In genomic region chr1:57477725-57478124, GRCm38 (mm10) we compare ENCODE assay signal across 27 mouse cellular contexts.
A peak's percentile ranks its signal among the peaks of the same experiment; 100 is the strongest.
DNase-seq lines count a peak whose midpoint lies in the region; ATAC-seq and TF ChIP-seq lines count a peak whose summit lies in the region.
"Had no signal": no experiment of that assay in that cellular context is flagged by ENCODE, and none has a peak within 500 bp of the region (broad histone marks: within the 10 kb centered on the region; RNA-seq: fewer than 3 reads in every experiment).

No protein-coding gene starts in this region.

- no peaks in the 10 kb centered on the region for H3K9me3 ChIP-seq in embryonic facial prominence, embryonic 13.5 days
- H3K9me3 ChIP-seq in limb, embryonic 11.5 days (ENCODE audit: control insufficient read depth, low read length) = no peaks in the 10 kb centered on the region
- no peaks in the 10 kb centered on the region for H3K9me3 ChIP-seq in hindbrain, embryonic 13.5 days
- no peaks in the 10 kb centered on the region for H3K9me3 ChIP-seq in forebrain, postnatal 0 days (ENCODE audit: low read length)
- H3K9me3 ChIP-seq: forebrain, embryonic 12.5 days; hindbrain, embryonic 10.5 days; kidney, embryonic 15.5 days; neural tube, embryonic 12.5 days had no signal

- no peak overlapping the region for H3K9ac ChIP-seq in embryonic facial prominence, embryonic 13.5 days
- no peak overlapping the region for H3K9ac ChIP-seq in limb, embryonic 11.5 days (ENCODE audit: low read length)
- H3K9ac ChIP-seq in hindbrain, embryonic 13.5 days = no peak overlapping the region
- no peak overlapping the region for H3K9ac ChIP-seq in forebrain, postnatal 0 days
- H3K9ac ChIP-seq: forebrain, embryonic 12.5 days; kidney, embryonic 15.5 days; liver, embryonic 14.5 days; lung, embryonic 14.5 days; neural tube, embryonic 12.5 days had no signal

- no peaks in the 10 kb centered on the region for H3K27me3 ChIP-seq in embryonic facial prominence, embryonic 13.5 days
- no peaks in the 10 kb centered on the region for H3K27me3 ChIP-seq in limb, embryonic 11.5 days (ENCODE audit: control insufficient read depth, insufficient read depth, low read length)
- no peaks in the 10 kb centered on the region for H3K27me3 ChIP-seq in hindbrain, embryonic 13.5 days
- H3K27me3 ChIP-seq in forebrain, postnatal 0 days (ENCODE audit: insufficient read depth, low read length) = no peaks in the 10 kb centered on the region
- H3K27me3 ChIP-seq: forebrain, embryonic 12.5 days; kidney, embryonic 15.5 days; neural tube, embryonic 12.5 days had no signal

- no peak overlapping the region for H3K4me3 ChIP-seq in embryonic facial prominence, embryonic 13.5 days
- H3K4me3 ChIP-seq in limb, embryonic 11.5 days (ENCODE audit: low read depth, low read length) = no peak overlapping the region
- no peak overlapping the region for H3K4me3 ChIP-seq in hindbrain, embryonic 13.5 days
- no peak overlapping the region for H3K4me3 ChIP-seq in forebrain, postnatal 0 days (ENCODE audit: low read depth, low read length)
- H3K4me3 ChIP-seq: erythroblast, embryonic 14.5 days; forebrain, embryonic 12.5 days; hindbrain, embryonic 10.5 days; kidney, embryonic 15.5 days; left cerebral cortex, adult 2 months; neural tube, embryonic 12.5 days had no signal

- peak; percentile 32 for DNase-seq in NIH3T3 (ENCODE audit: low read depth)
- DNase-seq in limb, embryonic 11.5 days (ENCODE audit: low spot score) = peak; percentile 32
- DNase-seq in right cerebral cortex, postnatal 36 days (ENCODE audit: low spot score in 2 of 2) = no peak
- DNase-seq in forebrain, postnatal 0 days = no peak
- no peak for DNase-seq in frontal cortex, postnatal 36 days (ENCODE audit: low spot score in 2 of 2)
- DNase-seq: cerebellum, adult 11 months; cerebellum, postnatal 10 days; heart, adult 11 months; kidney, postnatal 4 days; layer of hippocampus, adult 9-11 months; lung, embryonic 14.5 days; lung, postnatal 36 days; midbrain, embryonic 14.5 days; right cerebral cortex, postnatal 25 days; thymus, postnatal 25 days had no signal

- H3K27ac ChIP-seq in embryonic facial prominence, embryonic 13.5 days = peak overlapping the region; percentile 35
- no peak overlapping the region; the same call in 1 of the 2 replicates for H3K27ac ChIP-seq in limb, embryonic 11.5 days (replicated peaks; ENCODE audit: low read depth, low read length)
- no peak overlapping the region for H3K27ac ChIP-seq in hindbrain, embryonic 13.5 days
- no peak overlapping the region for H3K27ac ChIP-seq in forebrain, postnatal 0 days (ENCODE audit: low read depth, low read length)
- H3K27ac ChIP-seq: forebrain, embryonic 12.5 days; hindbrain, embryonic 10.5 days; hindbrain, postnatal 0 days; kidney, embryonic 15.5 days; left cerebral cortex, adult 2 months; liver, embryonic 14.5 days; neural tube, embryonic 12.5 days had no signal

- 21% methylated on average over 1 of the region's 1 CpGs for WGBS in embryonic facial prominence, embryonic 13.5 days
- WGBS in limb, embryonic 11.5 days = 2% methylated on average over 1 of the region's 1 CpGs
- 53% methylated on average over 1 of the region's 1 CpGs for WGBS in hindbrain, embryonic 13.5 days
- 51% methylated on average over 1 of the region's 1 CpGs for WGBS in forebrain, postnatal 0 days

- H3K4me1 ChIP-seq in embryonic facial prominence, embryonic 13.5 days = peaks cover 21% of the 10 kb centered on the region
- H3K4me1 ChIP-seq in limb, embryonic 11.5 days (ENCODE audit: control insufficient read depth, insufficient read depth, low read length) = peaks cover 21% of the 10 kb centered on the region; the same call in 1 of the 2 replicates
- H3K4me1 ChIP-seq in hindbrain, embryonic 13.5 days (replicated peaks) = no peaks in the 10 kb centered on the region
- H3K4me1 ChIP-seq in forebrain, postnatal 0 days (ENCODE audit: insufficient read depth) = peaks cover 5% of the 10 kb centered on the region; the same call in 1 of the 2 replicates
- H3K4me1 ChIP-seq: forebrain, embryonic 12.5 days; hindbrain, embryonic 10.5 days; neural tube, embryonic 12.5 days had no signal

- no peak for ATAC-seq in embryonic facial prominence, embryonic 13.5 days (ENCODE audit: insufficient number of reproducible peaks, insufficient read depth, low FRiP score, low TSS enrichment, low read depth)
- ATAC-seq in limb, embryonic 11.5 days (ENCODE audit: insufficient number of reproducible peaks, low FRiP score, low TSS enrichment, low read depth) = peak; percentile 72; the same call in 1 of the 2 replicates
- ATAC-seq in hindbrain, embryonic 13.5 days (ENCODE audit: low FRiP score) = no peak
- no peak for ATAC-seq in forebrain, postnatal 0 days
- ATAC-seq: hindbrain, postnatal 0 days; intestine, postnatal 0 days had no signal

- no peak overlapping the region for H3K4me2 ChIP-seq in embryonic facial prominence, embryonic 13.5 days
- no peak overlapping the region for H3K4me2 ChIP-seq in limb, embryonic 11.5 days (ENCODE audit: low read depth, severe bottlenecking)
- no peak overlapping the region for H3K4me2 ChIP-seq in hindbrain, embryonic 13.5 days
- no peak overlapping the region for H3K4me2 ChIP-seq in forebrain, postnatal 0 days (ENCODE audit: low read depth)
- H3K4me2 ChIP-seq: forebrain, embryonic 12.5 days; heart, embryonic 11.5 days; kidney, embryonic 15.5 days; lung, embryonic 14.5 days; neural tube, embryonic 12.5 days had no signal

- H3K36me3 ChIP-seq in embryonic facial prominence, embryonic 13.5 days = no peaks in the 10 kb centered on the region
- H3K36me3 ChIP-seq in limb, embryonic 11.5 days (ENCODE audit: control insufficient read depth, insufficient read depth, low read length) = no peaks in the 10 kb centered on the region
- H3K36me3 ChIP-seq in hindbrain, embryonic 13.5 days = no peaks in the 10 kb centered on the region
- no peaks in the 10 kb centered on the region for H3K36me3 ChIP-seq in forebrain, postnatal 0 days (ENCODE audit: insufficient read depth)
- H3K36me3 ChIP-seq: forebrain, embryonic 12.5 days; hindbrain, embryonic 10.5 days; kidney, embryonic 15.5 days; neural tube, embryonic 12.5 days had no signal

- TF ChIP-seq CTCF in forebrain, postnatal 0 days (IDR thresholded peaks at IDR 0.05; ENCODE audit: low read depth) = no peak

Comparison
In these comparisons a context has a peak if more than half of its experiments do, and no peak if none do; other contexts are left out.
1. DNase-seq: peak in NIH3T3 (single experiment) and limb, embryonic 11.5 days (single experiment); none in right cerebral cortex, postnatal 36 days (0 of 2), forebrain, postnatal 0 days (single experiment) and frontal cortex, postnatal 36 days (0 of 2).